Mouse (Mus musculus): ENCODE results near the gene Zcchc4.

GRCm38 (mm10) chr5:52805801-52806200 lies 30.6 kb downstream of the Zcchc4 start:
- no peak for TF ChIP-seq CTCF (IDR thresholded peaks at IDR 0.05; ENCODE audit: insufficient read depth, low read depth, low read length)
- no peak for TF ChIP-seq POLR2A (IDR thresholded peaks at IDR 0.05; ENCODE audit: insufficient read depth, low read depth, low read length)
